Mouse (Mus musculus): ENCODE results near the gene Tdrd6.
A peak's percentile ranks its signal among the peaks of the same experiment; 100 is the strongest.

Tdrd6 gene

DNA sequence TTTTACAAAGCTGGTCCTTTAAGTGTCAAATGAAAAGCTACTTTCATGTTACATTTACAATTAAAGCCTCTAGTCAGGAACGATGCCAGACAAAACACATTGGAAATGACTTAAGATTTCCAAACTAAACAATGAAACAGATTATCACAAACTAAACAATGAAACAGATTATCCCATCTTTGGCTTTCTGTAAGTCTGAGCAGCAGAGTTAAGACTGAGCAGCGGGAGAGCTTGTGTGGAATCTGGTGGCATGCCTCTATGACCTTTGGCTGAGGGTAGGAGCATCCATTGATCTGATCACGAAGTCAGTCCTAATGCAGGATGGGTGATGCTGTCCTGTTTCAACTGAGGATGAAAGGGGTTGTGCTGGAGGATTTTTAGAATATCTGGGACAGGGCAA is 17.9 kb downstream of the Tdrd6 start:
- no peak for DNase-seq (ENCODE audit: low spot score)

DNA sequence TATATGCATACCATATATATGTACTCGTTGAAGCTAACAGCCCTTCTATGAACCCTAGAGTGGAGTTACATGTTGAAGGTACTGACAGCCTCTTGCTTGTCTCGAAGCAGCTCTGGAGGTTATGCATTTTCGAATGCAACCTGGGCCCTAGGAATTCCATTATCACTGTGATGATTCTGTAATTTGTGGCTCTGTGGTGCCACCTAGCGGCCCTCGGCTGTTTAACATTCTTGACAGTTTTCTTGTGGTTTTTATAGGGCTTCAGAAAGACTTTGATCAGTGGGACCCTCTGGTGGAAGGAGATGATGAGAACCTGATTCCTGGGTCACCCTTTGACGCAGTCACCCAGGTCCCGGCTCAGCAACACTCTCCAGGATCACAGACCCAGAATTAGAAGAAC is 18.5 kb downstream of the Tdrd6 start:
- DNase-seq (ENCODE audit: low spot score), result peak; percentile 65

DNA sequence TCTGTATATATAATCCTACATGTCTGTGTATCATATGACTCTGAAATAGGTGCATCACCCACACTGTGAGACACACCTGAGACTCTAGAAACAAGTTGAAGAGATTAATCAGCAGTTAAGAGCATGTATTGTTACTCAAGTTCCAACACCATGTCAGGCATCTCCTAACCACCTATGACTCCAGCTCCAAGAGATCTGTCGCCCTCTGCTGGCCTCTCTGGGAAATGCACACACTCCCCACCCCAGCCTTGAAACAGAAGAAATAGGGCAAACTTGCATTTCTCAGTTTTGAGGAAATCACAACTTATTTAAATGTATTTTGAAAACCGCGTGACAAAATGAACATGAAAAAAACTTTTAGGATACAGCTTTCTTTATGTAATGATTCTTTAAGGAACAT is 23.4 kb downstream of the Tdrd6 start:
- DNase-seq (ENCODE audit: low spot score), result peak; percentile 78

DNA sequence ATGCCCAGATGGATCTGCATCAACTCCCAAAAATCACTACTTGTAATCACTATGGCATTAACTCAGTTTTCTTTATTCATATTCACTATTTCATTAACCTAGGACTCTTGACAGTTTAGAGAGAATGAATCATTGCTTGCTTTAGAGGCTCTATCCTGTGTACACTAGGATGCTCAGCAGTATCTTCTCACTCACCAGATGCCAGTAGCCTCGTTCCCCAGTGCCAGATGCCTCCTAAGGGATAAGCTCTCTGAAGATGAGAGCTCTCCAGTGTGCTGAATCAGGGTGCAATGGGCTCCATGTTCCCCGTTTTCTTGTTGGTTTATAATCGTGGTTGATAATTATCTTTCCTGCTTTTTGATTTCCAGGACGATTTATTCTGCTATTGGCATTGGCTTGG is 31.4 kb downstream of the Tdrd6 start:
- DNase-seq (ENCODE audit: low spot score), result no peak

DNA sequence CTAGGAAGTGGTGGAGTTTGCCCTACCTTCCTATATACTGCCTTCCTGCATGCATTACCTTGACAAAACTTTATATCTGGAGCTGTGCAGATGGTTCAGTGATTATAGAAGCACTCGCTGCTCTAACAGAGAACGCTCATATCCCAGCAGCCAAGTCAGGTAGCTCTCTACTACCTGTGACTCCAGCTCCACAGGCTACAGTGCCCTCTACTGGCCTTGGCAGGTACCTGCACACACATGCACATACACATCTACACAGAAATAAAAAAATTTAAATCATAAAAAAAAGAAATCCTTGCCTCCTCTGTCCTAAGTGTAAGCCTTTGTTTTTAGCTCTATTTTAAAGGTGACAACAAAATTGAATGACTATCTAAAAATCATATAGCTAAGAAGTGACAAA is 32.4 kb downstream of the Tdrd6 start:
- DNase-seq (ENCODE audit: low spot score), result no peak

DNA sequence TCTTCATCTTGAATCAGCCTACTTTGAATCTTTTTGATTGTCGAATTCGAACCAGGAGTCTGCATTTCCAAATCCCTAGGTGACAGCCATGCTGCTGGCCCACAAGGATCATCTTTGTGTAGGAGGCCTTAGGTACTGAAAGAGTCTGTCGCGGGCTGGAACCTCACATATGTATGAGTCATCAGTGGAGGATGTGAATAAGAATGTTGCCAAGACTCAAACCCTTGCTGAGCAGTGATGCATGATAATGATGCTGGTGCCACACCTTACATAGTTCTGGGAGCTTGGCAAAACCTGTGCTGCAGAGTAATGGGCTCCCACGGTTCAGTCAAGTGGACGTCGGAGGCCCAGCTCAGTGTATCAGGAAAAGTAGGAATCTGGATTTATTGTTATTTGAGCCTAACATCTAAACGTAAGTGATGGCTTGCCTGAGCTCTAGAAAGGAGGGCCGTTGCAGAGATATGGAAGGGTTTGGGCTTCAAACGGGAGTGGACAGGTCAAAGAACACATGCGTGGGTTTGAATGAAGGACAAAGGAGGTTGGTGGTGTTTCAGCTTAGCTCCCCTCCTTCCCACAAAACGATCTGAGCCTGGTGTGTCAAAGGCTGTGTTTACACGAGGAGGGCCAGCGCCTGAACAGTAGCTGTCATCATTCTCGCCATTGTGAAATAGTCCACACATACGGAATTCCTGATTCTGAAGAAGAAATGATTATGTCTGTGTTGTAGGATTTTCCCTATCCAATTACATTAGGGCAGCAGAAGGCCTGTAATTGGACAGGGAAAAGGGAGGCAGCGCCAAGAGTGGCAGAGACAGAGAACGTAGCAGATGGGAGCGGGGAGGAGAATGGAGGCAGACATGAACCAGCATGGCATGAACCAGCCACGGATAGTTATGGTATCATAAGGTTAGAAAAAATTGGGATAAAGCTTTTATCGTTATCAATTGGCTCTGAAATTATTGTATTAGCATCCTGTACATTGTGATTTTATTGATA is 37.5 kb downstream of the Tdrd6 start:
- no peak for DNase-seq (ENCODE audit: low spot score)

DNA sequence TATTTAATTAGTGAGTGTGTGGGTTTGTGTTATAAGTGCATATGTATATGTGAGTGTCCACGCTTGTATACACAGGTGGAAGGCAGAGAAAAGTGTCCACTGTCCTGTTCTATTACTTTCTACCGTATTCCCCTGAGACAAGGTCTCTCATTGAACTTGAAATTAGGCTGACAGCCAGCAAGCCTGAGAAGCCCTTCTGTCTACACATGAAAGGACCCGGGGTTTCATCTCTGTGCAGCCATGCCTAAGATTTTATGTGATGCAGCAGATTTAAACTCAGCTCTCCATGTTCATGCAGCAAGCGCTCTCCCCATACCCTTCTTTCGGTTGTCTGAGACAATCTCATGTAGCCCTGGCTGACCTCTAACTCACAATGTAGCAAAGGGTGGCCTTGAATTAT is 39.6 kb downstream of the Tdrd6 start:
- no peak for DNase-seq (ENCODE audit: low spot score)

DNA sequence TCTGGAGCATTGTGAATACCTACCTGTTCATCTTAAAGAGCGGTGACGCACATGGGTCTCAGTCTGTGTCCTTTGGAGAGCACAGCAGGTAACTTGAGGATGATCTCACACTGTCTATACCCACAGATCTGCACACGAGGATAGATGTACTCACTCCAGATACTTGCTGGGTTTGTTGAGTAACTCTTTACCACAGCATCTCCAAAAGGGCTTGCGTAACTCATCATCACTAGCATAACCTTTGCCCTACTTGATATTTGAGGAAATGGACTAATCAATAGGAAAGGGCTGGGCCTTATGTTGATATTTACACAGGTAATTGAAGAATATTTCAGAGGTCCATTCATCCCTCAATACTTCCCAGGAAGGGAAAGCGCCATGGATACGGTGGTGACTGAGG is 40.3 kb downstream of the Tdrd6 start:
- no peak for DNase-seq (ENCODE audit: low spot score)

DNA sequence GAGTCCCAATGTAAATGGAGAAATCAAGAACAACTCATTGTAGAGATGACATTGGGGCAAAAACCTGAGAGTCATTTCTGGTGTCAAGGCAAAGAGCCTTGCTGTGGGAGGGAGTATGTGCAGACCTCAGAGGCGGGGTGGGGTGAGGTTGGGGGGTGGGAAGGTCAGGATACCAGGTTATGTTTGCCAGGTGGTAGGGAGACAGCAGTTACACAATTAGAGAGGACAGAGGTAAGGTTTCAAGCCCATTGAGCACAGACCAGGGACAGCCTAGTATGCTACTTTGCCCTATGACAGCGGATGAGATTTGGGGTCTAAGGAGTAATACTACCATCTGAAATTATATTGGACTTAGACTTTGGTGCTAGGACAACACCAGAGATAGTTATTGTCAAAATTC is 42.8 kb downstream of the Tdrd6 start:
- DNase-seq (ENCODE audit: low spot score), result no peak

DNA sequence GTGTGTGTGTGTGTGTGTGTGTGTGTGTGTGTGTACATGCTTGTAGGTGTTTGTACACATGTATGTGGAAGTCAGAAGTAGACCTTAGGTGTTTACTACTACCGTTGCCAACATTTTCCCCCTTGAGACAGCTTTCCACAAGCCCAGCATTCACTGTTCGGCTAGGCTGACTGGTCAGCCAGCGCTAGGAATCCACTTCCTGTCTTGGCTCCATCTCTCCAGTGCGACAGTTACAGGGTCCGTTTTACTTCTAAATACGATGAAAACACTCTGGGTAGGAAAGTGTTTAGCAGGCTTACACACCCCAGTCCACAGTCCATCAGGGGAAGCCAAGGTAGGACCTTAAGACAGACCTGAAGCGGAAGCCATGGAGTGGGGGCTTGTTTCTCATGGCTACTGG is 45.3 kb downstream of the Tdrd6 start:
- no peak for DNase-seq (ENCODE audit: low spot score)

DNA sequence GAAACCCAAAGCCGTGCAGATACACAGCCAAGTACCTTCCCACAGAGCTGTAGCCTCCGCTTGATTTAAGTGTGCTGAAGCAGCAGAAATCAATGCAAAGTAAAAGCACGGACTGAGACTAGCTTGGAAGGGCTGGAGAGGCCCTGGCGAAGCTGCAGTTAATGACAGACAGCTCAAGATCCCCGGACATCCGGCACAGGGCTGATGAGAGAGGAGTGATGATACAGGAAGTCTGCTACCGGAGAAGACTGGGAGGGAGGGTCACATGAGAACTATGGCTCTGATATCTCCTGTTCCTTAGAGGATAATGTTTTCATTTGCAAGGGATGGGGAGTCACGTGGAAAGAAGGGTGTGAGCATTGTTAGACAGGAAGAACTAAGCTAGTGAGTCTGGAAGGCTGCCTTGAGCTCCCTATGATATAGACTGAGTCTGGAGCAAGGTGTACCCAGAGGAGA is 49.1 kb downstream of the Tdrd6 start:
- DNase-seq (ENCODE audit: low spot score), result no peak

DNA sequence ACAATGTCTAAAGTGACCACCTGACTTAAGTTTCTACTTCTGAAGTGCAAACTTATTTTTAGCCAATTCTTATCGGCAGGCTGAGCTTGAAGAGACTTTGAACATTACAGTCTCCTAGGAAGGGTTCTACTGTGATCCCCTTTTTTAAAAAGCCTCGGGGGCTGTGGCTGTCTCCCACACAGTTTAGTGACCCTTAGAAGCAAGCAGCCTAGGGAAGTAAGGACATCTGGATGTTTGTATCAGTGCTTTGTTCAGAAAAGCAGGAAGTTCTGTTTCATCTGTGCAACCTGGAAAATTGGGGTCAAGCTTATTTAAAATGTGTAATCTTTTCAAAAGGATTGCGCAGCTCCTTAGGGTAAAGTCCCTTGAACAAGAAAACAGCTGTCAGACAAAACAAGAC is 49.6 kb downstream of the Tdrd6 start:
- no peak for DNase-seq (ENCODE audit: low spot score)

DNA sequence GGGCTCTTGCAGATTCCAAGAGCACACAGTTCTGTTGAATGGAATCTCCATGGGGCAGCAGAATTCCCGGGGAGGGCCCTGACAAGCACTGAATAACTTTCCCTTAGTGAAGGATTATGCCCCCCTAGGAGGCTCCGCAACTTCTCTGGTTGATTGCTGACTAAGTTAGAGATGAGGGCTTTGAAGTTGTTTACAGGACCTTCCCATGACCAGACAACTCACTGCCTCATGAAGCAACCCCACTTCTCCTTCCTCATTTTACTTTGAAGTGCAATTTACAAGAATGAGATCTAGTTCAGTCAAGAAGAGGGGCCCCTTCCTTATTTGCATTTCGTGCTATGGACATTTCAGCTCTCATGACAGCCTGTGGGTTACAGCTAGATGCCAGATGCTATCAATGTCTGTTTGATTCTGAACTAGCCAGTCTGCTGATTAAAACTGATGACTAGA is 56.5 kb downstream of the Tdrd6 start:
- DNase-seq (ENCODE audit: low spot score), result no peak

DNA sequence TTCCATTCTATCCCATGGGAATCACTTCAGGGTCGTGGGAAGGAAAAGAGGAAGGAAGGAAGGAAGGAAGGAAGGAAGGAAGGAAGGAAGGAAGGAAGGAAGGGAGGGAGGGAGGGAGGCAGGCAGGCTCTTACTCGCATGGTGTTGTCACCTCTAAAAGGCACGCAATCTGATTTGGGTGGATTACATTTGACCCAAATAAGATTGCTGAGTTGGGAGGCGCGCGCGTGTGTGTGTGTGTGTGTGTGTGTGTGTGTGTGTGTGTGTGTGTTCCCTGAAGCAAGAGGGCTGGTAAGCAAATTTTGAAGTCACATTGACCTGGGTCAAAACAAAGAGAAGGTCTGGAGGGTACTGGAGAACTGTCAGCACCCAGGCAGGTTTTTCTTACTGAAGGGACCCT is 60.8 kb downstream of the Tdrd6 start:
- no peak for DNase-seq (ENCODE audit: low spot score)

DNA sequence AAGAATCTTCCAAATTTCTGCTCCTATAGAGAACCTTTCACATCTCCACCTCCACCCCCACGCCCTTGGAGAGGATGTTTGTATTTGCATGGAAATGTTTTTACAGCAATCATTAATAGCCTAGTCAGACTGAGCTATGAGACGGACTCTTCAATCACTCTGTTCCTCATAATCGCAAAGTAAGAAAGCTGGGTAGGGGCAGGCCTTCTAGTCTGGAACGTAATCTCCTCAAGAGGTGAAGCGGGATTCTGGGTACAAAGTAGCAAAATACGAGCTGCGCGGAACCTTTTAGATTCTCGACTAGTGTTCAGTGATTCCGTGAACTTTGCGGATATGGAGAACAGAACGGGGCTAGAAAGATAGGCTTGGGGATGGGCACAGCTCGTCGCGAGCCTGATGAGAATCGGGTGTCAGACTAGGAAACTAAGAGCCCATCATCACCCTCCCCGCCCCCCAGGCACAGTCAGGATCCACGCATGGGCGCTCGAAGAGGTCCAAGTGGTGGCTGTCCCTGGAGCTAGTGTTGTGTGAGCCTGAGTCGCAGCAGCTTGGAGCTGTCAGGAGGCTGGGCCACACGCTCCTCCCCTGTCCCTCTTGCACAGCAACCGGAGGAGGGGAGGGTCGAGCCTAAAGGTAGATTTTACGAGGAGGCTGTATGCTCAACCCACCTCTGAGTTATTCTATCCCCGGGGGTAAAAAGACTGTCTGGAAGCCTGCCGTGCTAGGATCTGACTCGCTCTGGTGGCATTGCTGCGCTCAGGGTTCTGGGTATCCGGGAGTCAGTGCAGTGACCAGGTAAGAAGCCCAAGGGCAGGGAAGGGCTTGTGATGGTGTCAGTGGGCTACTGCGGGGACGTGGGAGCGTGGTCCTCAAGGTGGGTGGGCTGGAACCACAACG is 61.9 kb downstream of the Tdrd6 start, which contains the start of gene Pla2g7:
Gene Pla2g7 (plus strand): TSS at position 107 of the 897 bp plus-strand sequence.
- peak; percentile 50 for DNase-seq (ENCODE audit: low spot score)

DNA sequence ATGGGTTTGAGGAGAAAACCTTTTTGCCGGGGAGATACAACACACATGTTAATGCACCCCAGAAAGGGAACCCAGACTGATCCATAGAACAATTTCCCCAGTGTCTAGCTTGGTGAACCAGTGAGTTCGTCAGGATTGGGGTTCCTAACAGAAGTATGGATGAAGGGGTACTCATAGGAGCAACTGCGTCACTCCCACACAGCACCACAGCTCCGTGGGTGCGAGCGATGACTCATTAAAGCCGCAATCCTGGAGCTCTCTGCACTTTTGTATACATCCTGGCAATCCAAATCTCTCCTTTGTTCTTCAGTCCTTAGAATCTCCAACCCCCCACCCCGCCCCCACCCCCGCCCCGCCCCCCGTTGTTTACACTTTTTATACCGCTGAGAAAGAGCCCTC is 62.5 kb downstream of the Tdrd6 start:
- peak; percentile 9 for DNase-seq (ENCODE audit: low spot score)

Data from layer of hippocampus, adult 11-12 months (tissue).